Mouse (Mus musculus) ES-Bruce4 (cell line): ENCODE results near the gene Rbm45. TPM values are rescaled to one million over a fixed set of nuclear protein-coding genes. Genes with fewer than 3 reads are reported as not detected.

Source experiments
- H3K27ac ChIP-seq: 2 replicates; pipeline ENCODE4 v1.5.1; 2012; ENCODE audit warnings: low read length, inconsistent platforms; ENCODE audit not compliant: insufficient read depth
- H3K27me3 ChIP-seq: 2 replicates; pipeline ENCODE4 v1.6.1; 2012; ENCODE audit warnings: mild to moderate bottlenecking, low read length, inconsistent platforms; ENCODE audit not compliant: control insufficient read depth, poor library complexity, insufficient read depth, severe bottlenecking
- H3K36me3 ChIP-seq: 2 replicates; pipeline ENCODE4 v1.6.1; 2012; ENCODE audit warnings: inconsistent platforms, mild to moderate bottlenecking, low read length, moderate library complexity; ENCODE audit not compliant: control insufficient read depth, poor library complexity, insufficient read depth, severe bottlenecking
- H3K4me1 ChIP-seq: one replicate; pipeline ENCODE4 v1.8.1; 2011; ENCODE audit warnings: low read length; ENCODE audit not compliant: control insufficient read depth, insufficient read depth
- H3K4me3 ChIP-seq: 2 replicates; pipeline ENCODE4 v1.5.1; 2011; ENCODE audit warnings: low read depth, mild to moderate bottlenecking, low read length
- H3K9ac ChIP-seq: 2 replicates; pipeline ENCODE4 v1.6.1; 2012; ENCODE audit warnings: low read depth, mild to moderate bottlenecking, inconsistent platforms; ENCODE audit not compliant: poor library complexity, severe bottlenecking
- H3K9me3 ChIP-seq: replicated peaks from 2 replicates; pipeline ENCODE4 v1.6.1; 2012; ENCODE audit warnings: mild to moderate bottlenecking, low read length, inconsistent platforms; ENCODE audit not compliant: control insufficient read depth, poor library complexity, insufficient read depth, severe bottlenecking
- CTCF ChIP-seq: IDR thresholded peaks from one replicate; pipeline ENCODE4 v1.8.1; 2011; ENCODE audit warnings: low read depth, low read length
- EP300 ChIP-seq: IDR thresholded peaks from 2 replicates; pipeline ENCODE4 v1.6.1; 2011; ENCODE audit warnings: low read depth, low read length; ENCODE audit not compliant: insufficient read depth
- POLR2A ChIP-seq: IDR thresholded peaks from one replicate; pipeline ENCODE4 v1.8.1; 2011; ENCODE audit warnings: low read length; ENCODE audit not compliant: insufficient read depth
- polyA plus RNA-seq: library from polyadenylated mRNA; stranded (reverse); fragments of >200 nt; gene quantifications from 2 replicates; pipeline ENCODE4 v1.2.4, GENCODE M21; 2011; ENCODE audit warnings: low read depth; ENCODE audit not compliant: missing spikeins, insufficient read depth, insufficient read length

Gene Rbm45
- polyA plus RNA-seq, 1 experiment, result 35.7 TPM

- TF ChIP-seq EP300 (no peak), CTCF (no peak), POLR2A (no peak)
- no peaks in the 10 kb centered on the region for H3K9me3 ChIP-seq
- H3K4me1 ChIP-seq, result no peaks in the 10 kb centered on the region
- H3K27me3 ChIP-seq, result no peaks in the 10 kb centered on the region
- H3K9ac ChIP-seq, result no peak overlapping the region
- no peak overlapping the region for H3K4me3 ChIP-seq
- no peak overlapping the region for H3K27ac ChIP-seq
- no peaks in the 10 kb centered on the region for H3K36me3 ChIP-seq
These were observed 48.3 kb downstream of the Rbm45 start for GRCm38 (mm10) chr2:76418142-76418518.

GRCm38 (mm10) chr2:76421411-76421924, 51.7 kb downstream of the Rbm45 start:
- H3K27ac ChIP-seq, result no peak overlapping the region
- no peaks in the 10 kb centered on the region for H3K36me3 ChIP-seq
- no peaks in the 10 kb centered on the region for H3K27me3 ChIP-seq
- H3K4me3 ChIP-seq, result no peak overlapping the region
- H3K4me1 ChIP-seq, result no peaks in the 10 kb centered on the region
- H3K9me3 ChIP-seq, result no peaks in the 10 kb centered on the region
- no peak overlapping the region for H3K9ac ChIP-seq
- TF ChIP-seq EP300, result no peak
- no peak for TF ChIP-seq CTCF
- TF ChIP-seq POLR2A, result no peak

GRCm38 (mm10) chr2:76426816-76427215, 57.0 kb downstream of the Rbm45 start:
- Histone ChIP-seq H3K27me3 (no peaks in the 10 kb centered on the region), H3K4me1 (no peaks in the 10 kb centered on the region), H3K36me3 (no peaks in the 10 kb centered on the region), H3K9ac (no peak overlapping the region), H3K27ac (no peak overlapping the region), H3K4me3 (no peak overlapping the region), H3K9me3 (peaks cover 2% of the 10 kb centered on the region; the same call in 1 of the 2 replicates)
- TF ChIP-seq CTCF (no peak), EP300 (no peak), POLR2A (no peak)

- H3K27me3 ChIP-seq, result no peaks in the 10 kb centered on the region
- H3K9ac ChIP-seq, result no peak overlapping the region
- peaks cover 2% of the 10 kb centered on the region; the same call in 1 of the 2 replicates for H3K9me3 ChIP-seq
- no peaks in the 10 kb centered on the region for H3K4me1 ChIP-seq
- H3K4me3 ChIP-seq, result no peak overlapping the region
- H3K27ac ChIP-seq, result no peak overlapping the region
- H3K36me3 ChIP-seq, result no peaks in the 10 kb centered on the region
- no peak for TF ChIP-seq CTCF
- no peak for TF ChIP-seq EP300
- TF ChIP-seq POLR2A, result no peak
These were observed 59.5 kb downstream of the Rbm45 start for GRCm38 (mm10) chr2:76429318-76429717.

- Histone ChIP-seq H3K4me3 (no peak overlapping the region), H3K9me3 (peaks cover 2% of the 10 kb centered on the region; the same call in 1 of the 2 replicates), H3K36me3 (no peaks in the 10 kb centered on the region), H3K27me3 (no peaks in the 10 kb centered on the region), H3K9ac (no peak overlapping the region), H3K4me1 (no peaks in the 10 kb centered on the region), H3K27ac (no peak overlapping the region)
- no peak for TF ChIP-seq CTCF
- no peak for TF ChIP-seq POLR2A
- no peak for TF ChIP-seq EP300
These were observed 60.1 kb downstream of the Rbm45 start for GRCm38 (mm10) chr2:76429855-76430254.

GRCm38 (mm10) chr2:76430539-76430938, 60.8 kb downstream of the Rbm45 start:
- H3K9ac ChIP-seq, result no peak overlapping the region

More at GRCm38 (mm10) chr2:76430539-76430938, 60.8 kb downstream of the Rbm45 start:
- Histone ChIP-seq H3K27ac (no peak overlapping the region), H3K9me3 (peaks cover 2% of the 10 kb centered on the region; the same call in 1 of the 2 replicates), H3K4me3 (no peak overlapping the region), H3K36me3 (no peaks in the 10 kb centered on the region), H3K27me3 (no peaks in the 10 kb centered on the region), H3K4me1 (no peaks in the 10 kb centered on the region)
- TF ChIP-seq CTCF, result no peak
- no peak for TF ChIP-seq POLR2A
- TF ChIP-seq EP300, result no peak

Other genes starting within 250 kb of the Rbm45 start
- gene Pde11a, start 31.2 kb upstream of the Rbm45 start, polyA plus RNA-seq, result 0.76 and 1.0 TPM in 2 replicates
- gene Cyct, start 9.5 kb upstream of the Rbm45 start, polyA plus RNA-seq, result 20.9 and 30.2 TPM in 2 replicates
- gene Osbpl6, start 36.5 kb downstream of the Rbm45 start, polyA plus RNA-seq, result 3.0 and 6.6 TPM in 2 replicates